ENCODE assay signal across 24 mouse cellular contexts in the genomic region with DNA sequence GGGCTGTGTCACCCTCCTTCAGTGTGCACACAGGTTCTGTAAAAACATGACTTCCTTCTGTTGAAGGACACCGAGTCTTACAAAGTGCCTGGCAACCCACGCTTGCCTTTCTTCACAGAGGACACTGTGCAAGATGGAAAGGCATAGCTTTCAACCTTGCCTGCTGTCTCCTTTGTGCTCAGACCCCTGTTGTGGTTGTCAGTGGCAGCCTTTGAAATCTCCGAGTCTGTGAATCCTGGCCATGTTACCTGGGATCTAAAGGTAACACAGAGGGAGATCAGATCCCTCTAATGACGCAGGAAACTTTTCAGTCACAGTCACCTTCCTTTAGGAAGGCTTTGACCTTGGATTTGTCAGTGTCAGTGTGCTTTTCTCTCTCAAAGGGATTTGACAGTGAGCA.
"Had no signal": no experiment of that assay in that cellular context is flagged by ENCODE, and none has a peak within 500 bp of the region (broad histone marks: within the 10 kb centered on the region; RNA-seq: fewer than 3 reads in every experiment).

No protein-coding gene starts in this region.

- H3K27ac ChIP-seq: heart, embryonic 10.5 days; hindbrain, embryonic 13.5 days; hindbrain, embryonic 15.5 days; hindbrain, postnatal 0 days; kidney, embryonic 15.5 days; kidney, postnatal 0 days; limb, embryonic 13.5 days; limb, embryonic 15.5 days; liver, embryonic 12.5 days; liver, embryonic 14.5 days had no signal

- H3K9me3 ChIP-seq: heart, embryonic 10.5 days; heart, embryonic 12.5 days; hindbrain, embryonic 13.5 days; hindbrain, embryonic 15.5 days; kidney, embryonic 15.5 days; limb, embryonic 13.5 days; limb, embryonic 15.5 days; liver, embryonic 12.5 days had no signal

- H3K4me2 ChIP-seq: heart, embryonic 12.5 days; hindbrain, embryonic 13.5 days; hindbrain, embryonic 15.5 days; kidney, embryonic 15.5 days; limb, embryonic 13.5 days; limb, embryonic 15.5 days; liver, embryonic 12.5 days had no signal

- H3K9ac ChIP-seq: heart, embryonic 12.5 days; hindbrain, embryonic 13.5 days; hindbrain, embryonic 15.5 days; kidney, embryonic 15.5 days; limb, embryonic 13.5 days; limb, embryonic 15.5 days; liver, embryonic 12.5 days; liver, embryonic 14.5 days had no signal

- DNase-seq: gastrocnemius, postnatal 14 days; gastrocnemius, postnatal 36 days; heart, adult 18-20 months; heart, postnatal 10 days; heart, postnatal 36 days; kidney, adult 11 months; kidney, adult 2 months; kidney, adult 9 months; kidney, postnatal 14 days; kidney, postnatal 36 days; layer of hippocampus, postnatal 36 days; left cerebral cortex, postnatal 4 days had no signal

- H3K36me3 ChIP-seq: heart, embryonic 10.5 days; heart, embryonic 12.5 days; hindbrain, embryonic 13.5 days; hindbrain, embryonic 15.5 days; kidney, embryonic 15.5 days; limb, embryonic 13.5 days; limb, embryonic 15.5 days; liver, embryonic 12.5 days had no signal

- H3K4me3 ChIP-seq: heart, embryonic 10.5 days; heart, embryonic 12.5 days; hindbrain, embryonic 13.5 days; hindbrain, embryonic 15.5 days; kidney, embryonic 15.5 days; limb, embryonic 13.5 days; limb, embryonic 15.5 days; liver, embryonic 12.5 days had no signal

- H3K4me1 ChIP-seq: limb, embryonic 13.5 days; limb, embryonic 15.5 days; liver, embryonic 12.5 days had no signal

- H3K27me3 ChIP-seq: heart, embryonic 12.5 days; hindbrain, embryonic 13.5 days; hindbrain, embryonic 15.5 days; kidney, embryonic 15.5 days; limb, embryonic 13.5 days; limb, embryonic 15.5 days; liver, embryonic 12.5 days had no signal

- ATAC-seq: hindbrain, postnatal 0 days; intestine, embryonic 16.5 days; liver, embryonic 12.5 days had no signal
